Mouse (Mus musculus): ENCODE measurements at regions not wholly inside any gene's neighbourhood (a gene's known extent, or its start where the extent isn't known, plus 50 kb on each side); places are given as distances from the start of the nearest gene placed in this dataset.

GRCm38 (mm10) chr10:108033317-108033795 lies 121.4 kb upstream of the Otogl start:
- Histone ChIP-seq H3K36me3 (ENCODE audit: control insufficient read depth, insufficient read depth, low read length) (no peaks in the 10 kb centered on the region), H3K4me1 (ENCODE audit: control insufficient read depth, insufficient read depth, low read length) (no peaks in the 10 kb centered on the region), H3K79me2 (ENCODE audit: control insufficient read depth, insufficient read depth, low read length) (no peaks in the 10 kb centered on the region), H3K4me3 (ENCODE audit: insufficient read depth, low read depth, low read length) (no peak overlapping the region), H3K9ac (ENCODE audit: low read depth, low read length) (no peak overlapping the region), H3K27me3 (ENCODE audit: control insufficient read depth, insufficient read depth, low read length) (no peaks in the 10 kb centered on the region), H3K27ac (replicated peaks; ENCODE audit: insufficient read depth, low read depth, low read length) (no peak overlapping the region)
- WGBS: 98% methylated on average over 1 of the region's 1 CpGs
- DNase-seq (ENCODE audit: extremely low read depth, low read depth, low spot score): no peak
- TF ChIP-seq CTCF (IDR thresholded peaks at IDR 0.05; ENCODE audit: low read depth, low read length) (no peak), POLR2A (IDR thresholded peaks at IDR 0.05; ENCODE audit: extremely low read depth, insufficient read depth, low read length) (no peak)

GRCm38 (mm10) chr10:108027506-108027905 lies 115.6 kb upstream of the Otogl start:
- 56% methylated on average over 2 of the region's 2 CpGs for WGBS

GRCm38 (mm10) chr10:108024227-108024626 lies 112.3 kb upstream of the Otogl start:
- Histone ChIP-seq H3K79me2 (ENCODE audit: control insufficient read depth, insufficient read depth, low read length) (no peaks in the 10 kb centered on the region), H3K4me3 (ENCODE audit: insufficient read depth, low read depth, low read length) (no peak overlapping the region), H3K36me3 (ENCODE audit: control insufficient read depth, insufficient read depth, low read length) (no peaks in the 10 kb centered on the region), H3K27me3 (ENCODE audit: control insufficient read depth, insufficient read depth, low read length) (no peaks in the 10 kb centered on the region), H3K27ac (replicated peaks; ENCODE audit: insufficient read depth, low read depth, low read length) (no peak overlapping the region), H3K9ac (ENCODE audit: low read depth, low read length) (no peak overlapping the region), H3K4me1 (ENCODE audit: control insufficient read depth, insufficient read depth, low read length) (no peaks in the 10 kb centered on the region)
- no peak for TF ChIP-seq CTCF (IDR thresholded peaks at IDR 0.05; ENCODE audit: low read depth, low read length)
- TF ChIP-seq POLR2A (IDR thresholded peaks at IDR 0.05; ENCODE audit: extremely low read depth, insufficient read depth, low read length): no peak
- 86% methylated on average over 6 of the region's 6 CpGs for WGBS
- DNase-seq (ENCODE audit: extremely low read depth, low read depth, low spot score): no peak

More at GRCm38 (mm10) chr10:108027506-108027905, 115.6 kb upstream of the Otogl start:
- Histone ChIP-seq H3K27me3 (ENCODE audit: control insufficient read depth, insufficient read depth, low read length) (no peaks in the 10 kb centered on the region), H3K79me2 (ENCODE audit: control insufficient read depth, insufficient read depth, low read length) (no peaks in the 10 kb centered on the region), H3K9ac (ENCODE audit: low read depth, low read length) (no peak overlapping the region), H3K36me3 (ENCODE audit: control insufficient read depth, insufficient read depth, low read length) (no peaks in the 10 kb centered on the region), H3K27ac (replicated peaks; ENCODE audit: insufficient read depth, low read depth, low read length) (no peak overlapping the region), H3K4me3 (ENCODE audit: insufficient read depth, low read depth, low read length) (no peak overlapping the region), H3K4me1 (ENCODE audit: control insufficient read depth, insufficient read depth, low read length) (no peaks in the 10 kb centered on the region)
- TF ChIP-seq POLR2A (IDR thresholded peaks at IDR 0.05; ENCODE audit: extremely low read depth, insufficient read depth, low read length) (no peak), CTCF (IDR thresholded peaks at IDR 0.05; ENCODE audit: low read depth, low read length) (no peak)
- DNase-seq (ENCODE audit: extremely low read depth, low read depth, low spot score): no peak

GRCm38 (mm10) chr10:108016552-108016951 lies 104.6 kb upstream of the Otogl start:
- H3K27ac ChIP-seq (replicated peaks; ENCODE audit: insufficient read depth, low read depth, low read length): no peak overlapping the region
- DNase-seq (ENCODE audit: extremely low read depth, low read depth, low spot score): no peak

GRCm38 (mm10) chr10:107994836-107995585 lies 83.1 kb upstream of the Otogl start:
- Histone ChIP-seq H3K4me1 (ENCODE audit: control insufficient read depth, insufficient read depth, low read length) (no peaks in the 10 kb centered on the region), H3K9ac (ENCODE audit: low read depth, low read length) (no peak overlapping the region), H3K27me3 (ENCODE audit: control insufficient read depth, insufficient read depth, low read length) (no peaks in the 10 kb centered on the region), H3K4me3 (ENCODE audit: insufficient read depth, low read depth, low read length) (no peak overlapping the region), H3K36me3 (ENCODE audit: control insufficient read depth, insufficient read depth, low read length) (no peaks in the 10 kb centered on the region), H3K79me2 (ENCODE audit: control insufficient read depth, insufficient read depth, low read length) (no peaks in the 10 kb centered on the region), H3K27ac (replicated peaks; ENCODE audit: insufficient read depth, low read depth, low read length) (no peak overlapping the region)
- 71% methylated on average over 2 of the region's 2 CpGs for WGBS
- TF ChIP-seq CTCF (IDR thresholded peaks at IDR 0.05; ENCODE audit: low read depth, low read length): no peak
- DNase-seq (ENCODE audit: extremely low read depth, low read depth, low spot score): no peak

More at GRCm38 (mm10) chr10:108016552-108016951, 104.6 kb upstream of the Otogl start:
- Histone ChIP-seq H3K4me1 (ENCODE audit: control insufficient read depth, insufficient read depth, low read length) (no peaks in the 10 kb centered on the region), H3K79me2 (ENCODE audit: control insufficient read depth, insufficient read depth, low read length) (no peaks in the 10 kb centered on the region), H3K27me3 (ENCODE audit: control insufficient read depth, insufficient read depth, low read length) (no peaks in the 10 kb centered on the region), H3K36me3 (ENCODE audit: control insufficient read depth, insufficient read depth, low read length) (no peaks in the 10 kb centered on the region), H3K4me3 (ENCODE audit: insufficient read depth, low read depth, low read length) (no peak overlapping the region), H3K9ac (ENCODE audit: low read depth, low read length) (no peak overlapping the region)
- 92% methylated on average over 1 of the region's 1 CpGs for whole genome bisulfite sequencing
- no peak for TF ChIP-seq CTCF (IDR thresholded peaks at IDR 0.05; ENCODE audit: low read depth, low read length)
- no peak for TF ChIP-seq POLR2A (IDR thresholded peaks at IDR 0.05; ENCODE audit: extremely low read depth, insufficient read depth, low read length)

- no peak for DNase-seq (ENCODE audit: extremely low read depth, low read depth, low spot score)
- Histone ChIP-seq H3K27me3 (ENCODE audit: control insufficient read depth, insufficient read depth, low read length) (no peaks in the 10 kb centered on the region), H3K4me3 (ENCODE audit: insufficient read depth, low read depth, low read length) (no peak overlapping the region), H3K79me2 (ENCODE audit: control insufficient read depth, insufficient read depth, low read length) (no peaks in the 10 kb centered on the region), H3K27ac (replicated peaks; ENCODE audit: insufficient read depth, low read depth, low read length) (no peak overlapping the region), H3K36me3 (ENCODE audit: control insufficient read depth, insufficient read depth, low read length) (no peaks in the 10 kb centered on the region), H3K4me1 (ENCODE audit: control insufficient read depth, insufficient read depth, low read length) (no peaks in the 10 kb centered on the region), H3K9ac (ENCODE audit: low read depth, low read length) (no peak overlapping the region)
- WGBS: 87% methylated on average over 3 of the region's 3 CpGs
- TF ChIP-seq POLR2A (IDR thresholded peaks at IDR 0.05; ENCODE audit: extremely low read depth, insufficient read depth, low read length) (no peak), CTCF (IDR thresholded peaks at IDR 0.05; ENCODE audit: low read depth, low read length) (no peak)
Observed at GRCm38 (mm10) chr10:107992621-107993020, 80.7 kb upstream of the Otogl start.

Data from liver, adult 2 months (tissue).